In genomic region chr16:4624074-4624473, GRCm38 (mm10) we compare ENCODE assay signal across 8 mouse cellular contexts. TPM values are rescaled to one million over a fixed set of nuclear protein-coding genes. Genes with fewer than 3 reads are reported as not detected.
DNase-seq lines count a peak whose midpoint lies in the region; ATAC-seq and TF ChIP-seq lines count a peak whose summit lies in the region.

No protein-coding gene starts in this region.

- no peaks in the 10 kb centered on the region for H3K36me3 ChIP-seq in lung, embryonic 15.5 days
- peaks cover 15% of the 10 kb centered on the region; the same call in 1 of the 2 replicates for H3K36me3 ChIP-seq in embryonic facial prominence, embryonic 14.5 days (ENCODE audit: control insufficient read depth, insufficient read depth, low read length)
- peaks cover 32% of the 10 kb centered on the region for H3K36me3 ChIP-seq in limb, embryonic 13.5 days
- H3K36me3 ChIP-seq in small intestine, adult 2 months (ENCODE audit: control insufficient read depth, insufficient read depth, low read length) = peaks cover 18% of the 10 kb centered on the region

- 11% methylated on average over 9 of the region's 9 CpGs for WGBS in lung, embryonic 15.5 days
- WGBS in embryonic facial prominence, embryonic 14.5 days = 17% methylated on average over 9 of the region's 9 CpGs
- WGBS in limb, embryonic 13.5 days = 20% methylated on average over 9 of the region's 9 CpGs
- 10% methylated on average over 9 of the region's 9 CpGs for WGBS in small intestine, adult 2 months

- H3K9me3 ChIP-seq in lung, embryonic 15.5 days = no peaks in the 10 kb centered on the region
- no peaks in the 10 kb centered on the region for H3K9me3 ChIP-seq in embryonic facial prominence, embryonic 14.5 days (ENCODE audit: control insufficient read depth, low read length)
- no peaks in the 10 kb centered on the region for H3K9me3 ChIP-seq in limb, embryonic 13.5 days

- TF ChIP-seq POLR2A in small intestine, adult 2 months (IDR thresholded peaks at IDR 0.05; ENCODE audit: low read depth, low read length) = no peak

- no peak for ATAC-seq in lung, embryonic 15.5 days (ENCODE audit: borderline replicate concordance, extremely low read depth, low FRiP score, low TSS enrichment)
- no peak for ATAC-seq in embryonic facial prominence, embryonic 14.5 days (ENCODE audit: low read depth)
- no peak for ATAC-seq in limb, embryonic 13.5 days (ENCODE audit: low FRiP score, low read depth)

- TF ChIP-seq CTCF in small intestine, adult 2 months (IDR thresholded peaks at IDR 0.05; ENCODE audit: extremely low read depth, insufficient read length, insufficient replicate concordance, low read depth, low read length) = no peak

- H3K4me2 ChIP-seq in lung, embryonic 15.5 days = peak overlapping the region; percentile 77
- H3K4me2 ChIP-seq in embryonic facial prominence, embryonic 14.5 days (ENCODE audit: low read depth, low read length) = peak overlapping the region; percentile 84
- H3K4me2 ChIP-seq in limb, embryonic 13.5 days (replicated peaks) = peak overlapping the region; percentile 85

- peak overlapping the region; percentile 89 for H3K27ac ChIP-seq in lung, embryonic 15.5 days
- peak overlapping the region; percentile 71 for H3K27ac ChIP-seq in embryonic facial prominence, embryonic 14.5 days (replicated peaks; ENCODE audit: low read depth, low read length)
- H3K27ac ChIP-seq in limb, embryonic 13.5 days = peak overlapping the region; percentile 82
- H3K27ac ChIP-seq in small intestine, adult 2 months (ENCODE audit: insufficient read depth, low read depth, low read length) = peak overlapping the region; percentile 59

- H3K27me3 ChIP-seq in lung, embryonic 15.5 days = no peaks in the 10 kb centered on the region
- H3K27me3 ChIP-seq in embryonic facial prominence, embryonic 14.5 days (replicated peaks; ENCODE audit: control insufficient read depth, insufficient read depth, low read length) = no peaks in the 10 kb centered on the region
- no peaks in the 10 kb centered on the region for H3K27me3 ChIP-seq in limb, embryonic 13.5 days
- H3K27me3 ChIP-seq in small intestine, adult 2 months (ENCODE audit: control insufficient read depth, insufficient read depth, low read length) = no peaks in the 10 kb centered on the region

- H3K4me1 ChIP-seq in lung, embryonic 15.5 days = peaks cover 17% of the 10 kb centered on the region
- H3K4me1 ChIP-seq in embryonic facial prominence, embryonic 14.5 days (ENCODE audit: control insufficient read depth, insufficient read depth, low read length) = peaks cover 11% of the 10 kb centered on the region
- H3K4me1 ChIP-seq in limb, embryonic 13.5 days = peaks cover 23% of the 10 kb centered on the region
- peaks cover 6% of the 10 kb centered on the region; the same call in 1 of the 2 replicates for H3K4me1 ChIP-seq in small intestine, adult 2 months (ENCODE audit: control insufficient read depth, insufficient read depth, insufficient read length, low read length)

- peak overlapping the region; percentile 83 for H3K9ac ChIP-seq in lung, embryonic 15.5 days
- H3K9ac ChIP-seq in embryonic facial prominence, embryonic 14.5 days (ENCODE audit: low read depth, low read length) = peak overlapping the region; percentile 75
- H3K9ac ChIP-seq in limb, embryonic 13.5 days = peak overlapping the region; percentile 89

- H3K4me3 ChIP-seq in lung, embryonic 15.5 days = peak overlapping the region; percentile 83
- peak overlapping the region; percentile 54 for H3K4me3 ChIP-seq in embryonic facial prominence, embryonic 14.5 days (ENCODE audit: low read depth, low read length)
- H3K4me3 ChIP-seq in limb, embryonic 13.5 days = peak overlapping the region; percentile 78
- H3K4me3 ChIP-seq in small intestine, adult 2 months (ENCODE audit: low read depth, low read length) = peak overlapping the region; percentile 94

- no peak for DNase-seq in lung, postnatal 36 days
- DNase-seq in embryonic facial prominence, embryonic 14.5 days (ENCODE audit: low spot score) = no peak
- DNase-seq in adrenal gland, postnatal 4 days (ENCODE audit: low spot score in 2 of 2) = no peak
- DNase-seq in spleen, postnatal 36 days (ENCODE audit: low spot score in 2 of 2) = no peak
- DNase-seq in thymus, postnatal 14 days = no peak

RNA-seq across cellular contexts. Expression of gene Pam16, which starts 0.7 kb away (rescaled TPM):
- 93.8 and 94.6 TPM in 2 replicates for polyA plus RNA-seq in lung, embryonic 15.5 days (2015; fragmentation: Nextera tagmentation; extraction: Ambion mirVana)
- polyA plus RNA-seq in embryonic facial prominence, embryonic 14.5 days (2014; fragmentation: Nextera tagmentation; extraction: Ambion mirVana) = 90.8 and 90.9 TPM in 2 replicates
- 105 and 106 TPM in 2 replicates for polyA plus RNA-seq in limb, embryonic 13.5 days (2015; fragmentation: Nextera tagmentation; extraction: Ambion mirVana)
- polyA plus RNA-seq in small intestine, adult 2 months (2012; rRNA removed) = 6.0 and 8.7 TPM in 2 replicates
- total RNA-seq in adrenal gland, postnatal 4 days (2021) = 10 to 100 TPM; 68.8 to 72.6 TPM

RNA-seq across cellular contexts. Expression of gene Vasn, which starts 15.7 kb away (rescaled TPM):
- polyA plus RNA-seq in lung, embryonic 15.5 days (2015; fragmentation: Nextera tagmentation; extraction: Ambion mirVana) = 25.1 and 25.9 TPM in 2 replicates
- polyA plus RNA-seq in embryonic facial prominence, embryonic 14.5 days (2014; fragmentation: Nextera tagmentation; extraction: Ambion mirVana) = 31.3 and 32.4 TPM in 2 replicates
- polyA plus RNA-seq in limb, embryonic 13.5 days (2015; fragmentation: Nextera tagmentation; extraction: Ambion mirVana) = 35.6 and 35.9 TPM in 2 replicates
- 6.5 and 7.8 TPM in 2 replicates for polyA plus RNA-seq in small intestine, adult 2 months (2012; rRNA removed)
- 10 to 100 TPM; 15.7 to 18.8 TPM for total RNA-seq in adrenal gland, postnatal 4 days (2021)

RNA-seq across cellular contexts. Expression of gene Dnaja3, which starts 15.7 kb away (rescaled TPM):
- 66.0 and 66.5 TPM in 2 replicates for polyA plus RNA-seq in lung, embryonic 15.5 days (2015; fragmentation: Nextera tagmentation; extraction: Ambion mirVana)
- polyA plus RNA-seq in embryonic facial prominence, embryonic 14.5 days (2014; fragmentation: Nextera tagmentation; extraction: Ambion mirVana) = 57.6 and 57.7 TPM in 2 replicates
- 56.6 and 60.0 TPM in 2 replicates for polyA plus RNA-seq in limb, embryonic 13.5 days (2015; fragmentation: Nextera tagmentation; extraction: Ambion mirVana)
- polyA plus RNA-seq in small intestine, adult 2 months (2012; rRNA removed) = 10.2 and 13.7 TPM in 2 replicates
- total RNA-seq in adrenal gland, postnatal 4 days (2021) = 10 to 100 TPM; 78.6 to 83.5 TPM

RNA-seq across cellular contexts. Expression of gene Glis2, which starts 29.6 kb away (rescaled TPM):
- 18.5 and 24.0 TPM in 2 replicates for polyA plus RNA-seq in lung, embryonic 15.5 days (2015; fragmentation: Nextera tagmentation; extraction: Ambion mirVana)
- 34.7 and 36.3 TPM in 2 replicates for polyA plus RNA-seq in embryonic facial prominence, embryonic 14.5 days (2014; fragmentation: Nextera tagmentation; extraction: Ambion mirVana)
- polyA plus RNA-seq in limb, embryonic 13.5 days (2015; fragmentation: Nextera tagmentation; extraction: Ambion mirVana) = 32.0 and 39.4 TPM in 2 replicates
- polyA plus RNA-seq in small intestine, adult 2 months (2012; rRNA removed) = 8.6 and 10.1 TPM in 2 replicates
- total RNA-seq in adrenal gland, postnatal 4 days (2021) = 10 to 100 TPM; 66.0 to 77.7 TPM

RNA-seq across cellular contexts. Expression of gene Coro7, which starts 55.5 kb away (rescaled TPM):
- polyA plus RNA-seq in lung, embryonic 15.5 days (2015; fragmentation: Nextera tagmentation; extraction: Ambion mirVana) = 13.4 and 15.2 TPM in 2 replicates
- polyA plus RNA-seq in embryonic facial prominence, embryonic 14.5 days (2014; fragmentation: Nextera tagmentation; extraction: Ambion mirVana) = 11.5 and 16.1 TPM in 2 replicates
- polyA plus RNA-seq in limb, embryonic 13.5 days (2015; fragmentation: Nextera tagmentation; extraction: Ambion mirVana) = 19.6 and 20.8 TPM in 2 replicates
- 45.6 and 86.6 TPM in 2 replicates for polyA plus RNA-seq in small intestine, adult 2 months (2012; rRNA removed)
- total RNA-seq in adrenal gland, postnatal 4 days (2021) = 10 to 100 TPM; 32.8 to 42.6 TPM
